Mouse (Mus musculus): Measurements from ENCODE around the gene Maml3. TPM values are rescaled to one million over a fixed set of nuclear protein-coding genes. Genes with fewer than 3 reads are reported as not detected.
A peak's percentile ranks its signal among the peaks of the same experiment; 100 is the strongest.

Gene Maml3
- total RNA-seq, 2 experiments from 2014 or later = 2.3 to 2.9 TPM

GRCm38 (mm10) chr3:51742405-51742804 is 362.5 kb downstream of the Maml3 start:
- DNase-seq = no peak

- DNase-seq = peak; percentile 29 to 31
Observed at GRCm38 (mm10) chr3:51741824-51742223, 363.1 kb downstream of the Maml3 start.

GRCm38 (mm10) chr3:51739835-51740112 is 365.1 kb downstream of the Maml3 start:
- DNase-seq = no peak

GRCm38 (mm10) chr3:51739049-51739834 is 365.6 kb downstream of the Maml3 start:
- DNase-seq = no peak

GRCm38 (mm10) chr3:51733685-51734084 is 371.2 kb downstream of the Maml3 start:
- no peak for DNase-seq

GRCm38 (mm10) chr3:51731949-51732636 is 372.8 kb downstream of the Maml3 start:
- DNase-seq = no peak

- DNase-seq = no peak
Observed at GRCm38 (mm10) chr3:51730662-51731061, 374.2 kb downstream of the Maml3 start.

GRCm38 (mm10) chr3:51729109-51729918 is 375.6 kb downstream of the Maml3 start:
- no peak for DNase-seq

- DNase-seq = peak in 1 of 2 experiments; percentile 24
Observed at GRCm38 (mm10) chr3:51728456-51728855, 376.4 kb downstream of the Maml3 start.

GRCm38 (mm10) chr3:51727968-51728367 is 376.9 kb downstream of the Maml3 start:
- no peak for DNase-seq

GRCm38 (mm10) chr3:51727487-51727886 is 377.4 kb downstream of the Maml3 start:
- DNase-seq = no peak

- DNase-seq = no peak
Observed at GRCm38 (mm10) chr3:51726257-51726656, 378.6 kb downstream of the Maml3 start.

- DNase-seq = no peak
Observed at GRCm38 (mm10) chr3:51719982-51720381, 384.9 kb downstream of the Maml3 start.

GRCm38 (mm10) chr3:51719373-51719772 is 385.5 kb downstream of the Maml3 start:
- peak in 1 of 2 experiments; percentile 38 for DNase-seq

GRCm38 (mm10) chr3:51717909-51718308 is 387.0 kb downstream of the Maml3 start:
- no peak for DNase-seq

GRCm38 (mm10) chr3:51717455-51717854 is 387.4 kb downstream of the Maml3 start:
- DNase-seq = no peak

GRCm38 (mm10) chr3:51714469-51714868 is 390.4 kb downstream of the Maml3 start:
- no peak for DNase-seq

GRCm38 (mm10) chr3:51713233-51713632 is 391.6 kb downstream of the Maml3 start:
- no peak for DNase-seq

- no peak for DNase-seq
Observed at GRCm38 (mm10) chr3:51712382-51712781, 392.5 kb downstream of the Maml3 start.

GRCm38 (mm10) chr3:51708746-51709411 is 396.0 kb downstream of the Maml3 start:
- peak; percentile 95 to 97 for DNase-seq

- no peak for DNase-seq
Observed at GRCm38 (mm10) chr3:51708375-51708745, 396.5 kb downstream of the Maml3 start.

- no peak for DNase-seq
Observed at GRCm38 (mm10) chr3:51705220-51705619, 399.7 kb downstream of the Maml3 start.
